Mouse (Mus musculus) testis, adult 2 months (tissue): ENCODE data around the gene Acd.

ENCODE experiments used
- CTCF ChIP-seq: fragments of 200-500 bp; IDR thresholded peaks from 2 replicates; pipeline ENCODE4 v1.5.1; 2012; ENCODE audit warnings: low read depth, mild to moderate bottlenecking, inconsistent platforms, low read length, moderate library complexity; ENCODE audit not compliant: control insufficient read depth, insufficient read depth, insufficient replicate concordance
- POLR2A ChIP-seq: fragments of 200-500 bp; IDR thresholded peaks from 2 replicates; pipeline ENCODE4 v1.6.1; 2012; ENCODE audit warnings: low read depth, mild to moderate bottlenecking, inconsistent platforms, low read length, moderate library complexity; ENCODE audit not compliant: control insufficient read depth

- TF ChIP-seq POLR2A = no peak
- TF ChIP-seq CTCF = no peak
Observed at GRCm38 (mm10) chr8:105743301-105743700, 42.4 kb upstream of the Acd start.
